Mouse (Mus musculus) duodenum, adult 2 months (tissue): Measurements from ENCODE around the gene Rdh8. TPM values are rescaled to one million over a fixed set of nuclear protein-coding genes. Genes with fewer than 3 reads are reported as not detected.

ENCODE experiments used
- polyA plus RNA-seq: library from polyadenylated mRNA; depleted of rRNA; stranded (reverse); fragments of >200 nt; gene quantifications from 2 replicates; pipeline ENCODE4 v1.2.3, GENCODE M21; 2012; ENCODE audit warnings: low replicate concordance; rRNA removed

Gene Rdh8
- polyA plus RNA-seq = not detected in 2 replicates

DNA sequence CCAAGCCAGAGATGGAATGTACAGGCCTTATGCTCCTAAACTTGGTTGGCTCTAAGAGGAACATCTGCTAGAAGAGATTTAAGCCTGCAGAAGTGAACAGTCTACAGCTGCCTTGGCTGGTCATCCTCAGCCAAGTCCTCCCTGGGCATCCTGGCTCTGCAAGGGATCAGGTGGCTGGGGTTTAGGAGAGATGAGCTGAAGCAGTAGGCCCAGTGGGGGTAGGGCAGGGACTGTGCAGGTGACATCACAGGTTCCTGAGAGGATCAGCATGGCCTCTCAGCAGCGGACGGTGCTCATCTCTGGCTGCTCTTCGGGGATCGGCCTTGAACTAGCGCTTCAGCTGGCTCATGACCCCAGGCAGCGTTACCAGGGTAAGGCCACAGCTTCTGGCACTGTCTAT is at the start of gene Rdh8:
Rdh8 (plus strand) TSS at position 268 of the 400 bp plus-strand sequence.

DNA sequence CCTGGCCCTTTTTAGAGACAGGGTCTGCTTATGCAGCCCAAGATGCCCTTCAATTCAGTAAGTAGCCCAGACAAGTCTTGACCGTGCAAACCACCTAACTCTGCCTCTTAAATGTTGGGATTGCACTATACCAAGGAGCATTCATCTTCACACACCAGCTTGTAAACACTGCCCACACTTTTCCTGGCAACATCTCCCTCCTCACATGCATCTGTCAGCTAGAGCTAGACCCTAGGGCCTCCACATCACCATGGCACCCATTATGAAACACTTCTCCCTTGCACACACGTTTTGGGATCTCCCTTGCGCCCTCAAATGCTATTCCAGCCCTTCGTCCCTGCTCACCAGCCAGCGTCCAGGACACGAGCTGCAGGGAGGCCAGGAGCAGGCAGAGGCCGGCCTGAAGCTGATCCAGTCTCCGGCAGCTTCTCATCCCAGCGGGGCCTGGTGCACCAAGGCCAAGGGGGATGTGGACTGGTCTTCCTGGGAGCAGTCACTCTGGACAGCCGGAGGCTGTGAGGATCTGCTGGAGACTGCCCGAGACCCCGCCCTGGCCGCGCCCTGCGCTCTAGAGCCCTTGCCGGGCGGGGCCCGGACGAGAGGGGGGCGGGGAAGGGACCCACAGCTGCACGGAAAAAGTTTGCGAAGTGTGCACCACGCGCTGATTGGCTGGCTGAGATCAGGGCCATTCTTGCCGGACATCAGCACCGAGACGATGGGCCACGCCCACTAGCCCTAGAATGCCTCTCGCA is 3.6 kb upstream of the Rdh8 start, which contains the start of gene Col5a3:
Col5a3 (minus strand) TSS at position 547 of the 752 bp plus-strand sequence.

DNA sequence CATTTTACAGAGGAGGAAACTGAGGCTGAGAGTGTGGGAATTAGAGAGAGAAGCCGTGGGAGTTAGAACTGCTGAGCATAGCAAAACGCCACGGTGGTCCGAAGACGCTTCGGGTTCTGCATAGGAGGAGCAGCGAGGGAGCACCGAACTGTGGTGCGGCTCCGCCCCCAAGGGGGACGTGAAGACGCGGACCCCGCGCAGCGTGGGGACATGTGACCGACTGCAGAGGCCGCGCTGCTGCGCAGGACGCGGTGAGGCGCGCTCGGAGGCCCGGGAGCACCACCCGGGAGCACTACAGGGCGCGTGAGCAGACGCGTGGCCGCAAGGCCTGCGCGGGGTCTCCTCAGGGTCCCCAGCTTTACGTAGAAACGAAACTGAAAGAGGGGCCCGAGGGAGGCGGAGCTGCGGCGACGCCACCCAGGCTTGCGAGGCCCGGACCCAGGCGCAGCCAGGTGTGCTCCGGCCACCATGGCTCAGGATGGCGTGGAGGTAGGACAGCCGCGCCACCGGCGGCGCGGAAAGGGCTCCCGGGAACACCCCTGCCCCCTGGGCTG is 50.2 kb downstream of the Rdh8 start, which contains the start of gene A230050P20Rik:
A230050P20Rik (plus strand) TSS at position 195 of the 554 bp plus-strand sequence.

Other genes with a start within 250 kb of the Rdh8 start
- gene Zfp846, start 237.2 kb upstream of the Rdh8 start, polyA plus RNA-seq = 0.37 and 1.0 TPM in 2 replicates
- gene Ubl5, start 175.6 kb upstream of the Rdh8 start, polyA plus RNA-seq = 133 and 188 TPM in 2 replicates
- gene Fbxl12, start 173.7 kb upstream of the Rdh8 start, polyA plus RNA-seq = 36.8 and 39.1 TPM in 2 replicates
- 8.2 and 14.4 TPM in 2 replicates for gene Pin1, start 166.4 kb upstream of the Rdh8 start, polyA plus RNA-seq
- 2.0 and 2.1 TPM in 2 replicates for gene Olfm2, start 72.2 kb upstream of the Rdh8 start, polyA plus RNA-seq
- 3.6 and 4.2 TPM in 2 replicates for gene Col5a3, start 3.4 kb upstream of the Rdh8 start, polyA plus RNA-seq
- gene A230050P20Rik, start 50.1 kb downstream of the Rdh8 start, polyA plus RNA-seq = 30.5 and 45.4 TPM in 2 replicates
- gene Angptl6, start 61.2 kb downstream of the Rdh8 start, polyA plus RNA-seq = 5.3 and 7.1 TPM in 2 replicates
- 42.0 and 95.8 TPM in 2 replicates for gene Ppan, start 69.7 kb downstream of the Rdh8 start, polyA plus RNA-seq
- 85.5 and 104 TPM in 2 replicates for gene Eif3g, start 80.1 kb downstream of the Rdh8 start, polyA plus RNA-seq
- gene Dnmt1, start 141.4 kb downstream of the Rdh8 start, polyA plus RNA-seq = 18.2 and 20.2 TPM in 2 replicates
- gene S1pr2, start 158.3 kb downstream of the Rdh8 start, polyA plus RNA-seq = 1.6 and 2.6 TPM in 2 replicates
- gene Mrpl4, start 184.2 kb downstream of the Rdh8 start, polyA plus RNA-seq = 130 and 187 TPM in 2 replicates
- gene Icam1, start 197.5 kb downstream of the Rdh8 start, polyA plus RNA-seq = 6.5 TPM in 2 replicates
- gene Icam4, start 210.9 kb downstream of the Rdh8 start, polyA plus RNA-seq = 0.14 and 0.83 TPM in 2 replicates
- 0.13 TPM in 2 replicates for gene Icam5, start 213.6 kb downstream of the Rdh8 start, polyA plus RNA-seq
- 0.25 and 0.50 TPM in 2 replicates for gene Zglp1, start 248.6 kb downstream of the Rdh8 start, polyA plus RNA-seq